Mouse (Mus musculus): Measurements from ENCODE around the gene Nup107. TPM values are rescaled to one million over a fixed set of nuclear protein-coding genes. Genes with fewer than 3 reads are reported as not detected.
"Not testable (repeated sequence)": the region's sequence is repeated elsewhere in the genome, so short reads cannot be mapped to it uniquely, and the experiment has no call there.

Gene Nup107
- total RNA-seq, 2 experiments from 2014 or later = 9.1 to 11.0 TPM

GRCm38 (mm10) chr10:117739648-117739948 lies 52.9 kb downstream of the Nup107 start:
- no peak for DNase-seq (ENCODE audit: low spot score in 2 of 2)

GRCm38 (mm10) chr10:117738928-117739647 lies 53.4 kb downstream of the Nup107 start:
- no peak for DNase-seq (ENCODE audit: low spot score in 2 of 2)

- no peak for DNase-seq (ENCODE audit: low spot score in 2 of 2)
Observed at GRCm38 (mm10) chr10:117738140-117738921, 54.2 kb downstream of the Nup107 start.

- not testable (repeated sequence) for DNase-seq (ENCODE audit: low spot score in 2 of 2)
Observed at GRCm38 (mm10) chr10:117737498-117737897, 55.0 kb downstream of the Nup107 start.

GRCm38 (mm10) chr10:117737075-117737474 lies 55.4 kb downstream of the Nup107 start:
- no peak for DNase-seq (ENCODE audit: low spot score in 2 of 2)

- no peak for DNase-seq (ENCODE audit: low spot score in 2 of 2)
Observed at GRCm38 (mm10) chr10:117736573-117736972, 55.9 kb downstream of the Nup107 start.

- not testable (repeated sequence) for DNase-seq (ENCODE audit: low spot score in 2 of 2)
Observed at GRCm38 (mm10) chr10:117735396-117735795, 57.1 kb downstream of the Nup107 start.

- not testable (repeated sequence) for DNase-seq (ENCODE audit: low spot score in 2 of 2)
Observed at GRCm38 (mm10) chr10:117734104-117734852, 58.2 kb downstream of the Nup107 start.

GRCm38 (mm10) chr10:117733626-117734025 lies 58.9 kb downstream of the Nup107 start:
- DNase-seq (ENCODE audit: low spot score in 2 of 2) = not testable (repeated sequence)

GRCm38 (mm10) chr10:117732962-117733592 lies 59.4 kb downstream of the Nup107 start:
- DNase-seq (ENCODE audit: low spot score in 2 of 2) = no peak

GRCm38 (mm10) chr10:117732184-117732583 lies 60.3 kb downstream of the Nup107 start:
- no peak for DNase-seq (ENCODE audit: low spot score in 2 of 2)

- peak; percentile 41 to 45 for DNase-seq (ENCODE audit: low spot score in 2 of 2)
Observed at GRCm38 (mm10) chr10:117731244-117732101, 61.0 kb downstream of the Nup107 start.

GRCm38 (mm10) chr10:117730637-117731203 lies 61.8 kb downstream of the Nup107 start:
- DNase-seq (ENCODE audit: low spot score in 2 of 2) = no peak

- no peak for DNase-seq (ENCODE audit: low spot score in 2 of 2)
Observed at GRCm38 (mm10) chr10:117730140-117730539, 62.4 kb downstream of the Nup107 start.

- DNase-seq (ENCODE audit: low spot score in 2 of 2) = no peak
Observed at GRCm38 (mm10) chr10:117729139-117729814, 63.2 kb downstream of the Nup107 start.

GRCm38 (mm10) chr10:117728574-117728973 lies 63.9 kb downstream of the Nup107 start:
- no peak for DNase-seq (ENCODE audit: low spot score in 2 of 2)

- DNase-seq (ENCODE audit: low spot score in 2 of 2) = no peak
Observed at GRCm38 (mm10) chr10:117727518-117728110, 64.9 kb downstream of the Nup107 start.

- DNase-seq (ENCODE audit: low spot score in 2 of 2) = no peak
Observed at GRCm38 (mm10) chr10:117726888-117727385, 65.6 kb downstream of the Nup107 start.

- DNase-seq (ENCODE audit: low spot score in 2 of 2) = no peak
Observed at GRCm38 (mm10) chr10:117726350-117726749, 66.2 kb downstream of the Nup107 start.
